Mouse (Mus musculus) ES-E14 (cell line): Measurements from ENCODE around the gene Prpf3.

ENCODE experiments used
- CHD2 ChIP-seq: IDR thresholded peaks from 2 replicates; pipeline ENCODE4 v1.6.1; 2014; ENCODE audit warnings: mild to moderate bottlenecking, low read depth, low read length, inconsistent platforms
- HCFC1 ChIP-seq: IDR thresholded peaks from 2 replicates; pipeline ENCODE4 v1.6.1; 2012; ENCODE audit warnings: low read length, inconsistent platforms, borderline replicate concordance; ENCODE audit not compliant: insufficient read depth

- TF ChIP-seq HCFC1 = no peak
- TF ChIP-seq CHD2 = no peak
These were observed 35.4 kb downstream of the Prpf3 start for GRCm38 (mm10) chr3:95820046-95821010.
